10 mouse cellular contexts compared by ENCODE assay signal in the genomic region with DNA sequence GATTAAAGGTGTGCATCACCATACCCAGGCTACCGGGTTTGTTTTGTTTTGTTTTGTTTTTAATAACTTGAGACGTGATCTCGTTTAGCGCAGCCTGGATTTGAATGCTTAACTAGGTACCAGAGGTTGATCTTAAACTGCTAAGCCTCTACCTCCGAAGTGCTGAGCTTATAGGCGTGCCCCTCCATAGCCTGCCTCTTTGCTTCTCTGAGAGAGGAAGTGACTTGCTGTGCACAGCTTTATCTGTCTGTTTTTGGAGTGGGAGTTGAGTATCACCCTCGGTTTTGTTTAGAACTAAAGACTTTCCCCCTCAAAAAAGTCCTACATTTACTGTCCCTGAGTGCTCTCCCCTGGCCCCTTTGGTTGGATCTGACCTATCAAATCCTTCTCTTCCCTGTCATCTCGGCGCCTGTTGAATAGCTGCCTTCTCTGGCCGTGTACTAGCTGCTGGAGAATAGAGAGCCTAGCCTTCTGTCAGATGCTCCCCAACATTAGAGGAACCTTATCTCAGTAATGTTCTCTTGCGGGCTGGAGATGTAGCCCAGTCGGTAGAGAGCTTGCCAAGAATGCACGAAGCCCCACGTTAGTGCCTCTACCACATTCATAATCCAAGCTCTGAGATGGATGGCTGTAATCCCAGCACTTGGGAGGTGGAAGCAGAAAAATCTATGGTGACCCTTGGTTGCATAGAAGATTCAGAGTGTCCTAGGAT. TPM values are rescaled to one million over a fixed set of nuclear protein-coding genes. Genes with fewer than 3 reads are reported as not detected.
DNase-seq lines count a peak whose midpoint lies in the region; ATAC-seq lines count a peak whose summit lies in the region.
"Had no signal": no experiment of that assay in that cellular context is flagged by ENCODE, and none has a peak within 500 bp of the region (broad histone marks: within the 10 kb centered on the region; RNA-seq: fewer than 3 reads in every experiment).

No protein-coding gene starts in this region.

- H3K9me3 ChIP-seq in kidney, embryonic 15.5 days (replicated peaks): no peaks in the 10 kb centered on the region

- no peaks in the 10 kb centered on the region for H3K36me3 ChIP-seq in kidney, embryonic 15.5 days

- H3K27me3 ChIP-seq in kidney, embryonic 15.5 days: no peaks in the 10 kb centered on the region

- no peak overlapping the region for H3K4me3 ChIP-seq in kidney, embryonic 15.5 days (replicated peaks)

- no peak for ATAC-seq in kidney, embryonic 15.5 days (replicated peaks; ENCODE audit: low FRiP score)
- ATAC-seq in inflammation-experienced regulatory T-cells, adult 6 months: peak; percentile 48

- WGBS in kidney, embryonic 15.5 days: 61% methylated on average over 14 of the region's 14 CpGs

- no peak overlapping the region; the same call in 1 of the 2 replicates for H3K9ac ChIP-seq in kidney, embryonic 15.5 days

- no peak overlapping the region for H3K27ac ChIP-seq in kidney, embryonic 15.5 days

- peak overlapping the region; percentile 74; the same call in 1 of the 2 replicates for H3K4me2 ChIP-seq in kidney, embryonic 15.5 days

- peaks cover 28% of the 10 kb centered on the region for H3K4me1 ChIP-seq in kidney, embryonic 15.5 days

- no peak for DNase-seq in kidney, postnatal 10 days
- DNase-seq in R1 (ENCODE audit: low read depth, low spot score): peak; percentile 31
- DNase-seq in spleen, postnatal 36 days (ENCODE audit: low spot score in 2 of 2): peak; percentile 67 to 72
- DNase-seq in layer of hippocampus, postnatal 10 days (ENCODE audit: low spot score in 2 of 2): no peak
- no peak for DNase-seq in cerebellum, adult 8-10 months
- DNase-seq in adrenal gland, postnatal 25 days: no peak

RNA-seq across cellular contexts. Expression of a gene that starts 0.9 kb away (rescaled TPM):
- 678 and 694 TPM in 2 replicates for polyA plus RNA-seq in kidney, embryonic 15.5 days (2015; fragmentation: Nextera tagmentation; extraction: Ambion mirVana)
- polyA plus RNA-seq in inflammation-experienced regulatory T-cells, adult 6 months (2017; shearing (Covaris generic)): 1,000 to 10,000 TPM in 1 of 3 experiments, 100 to 1,000 TPM in 2; 615 to 1,059 (median 624) TPM
- 100 to 1,000 TPM; 446 to 465 TPM for total RNA-seq in layer of hippocampus, postnatal 10 days (2021)
- total RNA-seq in adrenal gland, postnatal 25 days (2021): 429 and 434 TPM in 2 replicates

RNA-seq across cellular contexts. Expression of a gene that starts 51.1 kb away (rescaled TPM):
- polyA plus RNA-seq in kidney, embryonic 15.5 days (2015; fragmentation: Nextera tagmentation; extraction: Ambion mirVana): not detected in 2 replicates
- polyA plus RNA-seq in inflammation-experienced regulatory T-cells, adult 6 months (2017; shearing (Covaris generic)): not detected
- not detected for total RNA-seq in layer of hippocampus, postnatal 10 days (2021)
- not detected in 2 replicates for total RNA-seq in adrenal gland, postnatal 25 days (2021)
- total RNA-seq: adrenal gland, adult 18-20 months had no signal
- polyA plus RNA-seq: gonadal fat pad, adult 2 months had no signal

Comparison
In these comparisons a context has a peak if more than half of its experiments do, and no peak if none do; other contexts are left out.
1. DNase-seq: peak in R1 (single experiment) and spleen, postnatal 36 days (2 of 2); none in kidney, postnatal 10 days (single experiment), layer of hippocampus, postnatal 10 days (0 of 2), cerebellum, adult 8-10 months (single experiment) and adrenal gland, postnatal 25 days (single experiment).